In genomic region chr8:48896687-48897086, GRCm38 (mm10) we compare ENCODE assay signal across 24 mouse cellular contexts. TPM values are rescaled to one million over a fixed set of nuclear protein-coding genes. Genes with fewer than 3 reads are reported as not detected.
DNase-seq lines count a peak whose midpoint lies in the region; ATAC-seq and TF ChIP-seq lines count a peak whose summit lies in the region.
"Had no signal": no experiment of that assay in that cellular context is flagged by ENCODE, and none has a peak within 500 bp of the region (broad histone marks: within the 10 kb centered on the region; RNA-seq: fewer than 3 reads in every experiment).

No protein-coding gene starts in this region.

- peaks cover 8% of the 10 kb centered on the region for H3K27me3 ChIP-seq in midbrain, embryonic 10.5 days (ENCODE audit: low read depth, poor library complexity, severe bottlenecking)
- no peaks in the 10 kb centered on the region for H3K27me3 ChIP-seq in midbrain, embryonic 16.5 days (ENCODE audit: control insufficient read depth, insufficient read depth, low read depth, low read length)
- no peaks in the 10 kb centered on the region for H3K27me3 ChIP-seq in midbrain, embryonic 12.5 days
- no peaks in the 10 kb centered on the region for H3K27me3 ChIP-seq in midbrain, postnatal 0 days (ENCODE audit: insufficient read depth, low read length)
- H3K27me3 ChIP-seq: embryonic facial prominence, embryonic 13.5 days; embryonic facial prominence, embryonic 15.5 days; forebrain, embryonic 12.5 days had no signal

- no peak overlapping the region for H3K9ac ChIP-seq in midbrain, embryonic 16.5 days (ENCODE audit: low read depth, low read length)
- H3K9ac ChIP-seq in midbrain, embryonic 12.5 days (replicated peaks) = no peak overlapping the region
- H3K9ac ChIP-seq in midbrain, postnatal 0 days (replicated peaks; ENCODE audit: low read length, poor library complexity, severe bottlenecking) = no peak overlapping the region
- H3K9ac ChIP-seq: embryonic facial prominence, embryonic 13.5 days; embryonic facial prominence, embryonic 15.5 days; forebrain, embryonic 12.5 days had no signal

- 64% methylated on average over 2 of the region's 2 CpGs for WGBS in midbrain, embryonic 10.5 days
- 48% methylated on average over 2 of the region's 2 CpGs for WGBS in midbrain, embryonic 16.5 days
- 38% methylated on average over 2 of the region's 2 CpGs for WGBS in midbrain, embryonic 12.5 days
- 52% methylated on average over 2 of the region's 2 CpGs for WGBS in midbrain, postnatal 0 days

- TF ChIP-seq CTCF in midbrain, postnatal 0 days (IDR thresholded peaks at IDR 0.05) = no peak

- peaks cover 53% of the 10 kb centered on the region for H3K4me1 ChIP-seq in midbrain, embryonic 10.5 days
- H3K4me1 ChIP-seq in midbrain, embryonic 16.5 days (ENCODE audit: control insufficient read depth, insufficient read depth, low read length) = no peaks in the 10 kb centered on the region
- peaks cover 7% of the 10 kb centered on the region; the same call in 1 of the 2 replicates for H3K4me1 ChIP-seq in midbrain, embryonic 12.5 days
- H3K4me1 ChIP-seq in midbrain, postnatal 0 days (ENCODE audit: insufficient read depth, low read length) = no peaks in the 10 kb centered on the region
- H3K4me1 ChIP-seq: embryonic facial prominence, embryonic 13.5 days; embryonic facial prominence, embryonic 15.5 days had no signal

- no peaks in the 10 kb centered on the region for H3K36me3 ChIP-seq in midbrain, embryonic 10.5 days
- no peaks in the 10 kb centered on the region for H3K36me3 ChIP-seq in midbrain, embryonic 16.5 days (ENCODE audit: control insufficient read depth, insufficient read depth, low read length)
- no peaks in the 10 kb centered on the region for H3K36me3 ChIP-seq in midbrain, embryonic 12.5 days
- no peaks in the 10 kb centered on the region for H3K36me3 ChIP-seq in midbrain, postnatal 0 days (ENCODE audit: insufficient read depth, low read length)
- H3K36me3 ChIP-seq: embryonic facial prominence, embryonic 13.5 days; embryonic facial prominence, embryonic 15.5 days; forebrain, embryonic 10.5 days; forebrain, embryonic 12.5 days had no signal

- ATAC-seq in midbrain, embryonic 16.5 days = no peak
- peak; percentile 65; the same call in 1 of the 2 replicates for ATAC-seq in midbrain, embryonic 12.5 days (ENCODE audit: low FRiP score, low read depth)
- no peak for ATAC-seq in midbrain, postnatal 0 days (ENCODE audit: low FRiP score)
- ATAC-seq: forebrain, embryonic 14.5 days; forebrain, embryonic 16.5 days had no signal

- H3K27ac ChIP-seq in midbrain, embryonic 10.5 days (replicated peaks) = peak overlapping the region; percentile 52
- no peak overlapping the region for H3K27ac ChIP-seq in midbrain, embryonic 16.5 days (ENCODE audit: low read length)
- H3K27ac ChIP-seq in midbrain, embryonic 12.5 days (replicated peaks) = peak overlapping the region; percentile 67
- no peak overlapping the region for H3K27ac ChIP-seq in midbrain, postnatal 0 days (ENCODE audit: low read depth, low read length)
- H3K27ac ChIP-seq: embryonic facial prominence, embryonic 13.5 days; embryonic facial prominence, embryonic 15.5 days; forebrain, embryonic 10.5 days; forebrain, embryonic 12.5 days had no signal

- DNase-seq in midbrain, embryonic 10.5 days (ENCODE audit: low spot score) = no peak
- no peak for DNase-seq in midbrain, postnatal 0 days (ENCODE audit: low spot score)
- peak; percentile 40 for DNase-seq in retina, embryonic 14.5 days (ENCODE audit: low spot score)
- no peak for DNase-seq in retina, postnatal 1 day
- DNase-seq: adrenal gland, adult 2 months; adrenal gland, postnatal 10 days; adrenal gland, postnatal 25 days; cerebellum, adult 11 months; cerebellum, adult 18-20 months; cerebellum, adult 8-10 months; cerebellum, adult 9-11 months; cerebellum, postnatal 14 days; cerebellum, postnatal 36 days had no signal

- H3K4me2 ChIP-seq in midbrain, embryonic 16.5 days (ENCODE audit: low read length) = no peak overlapping the region
- 0 out of 2 replicates have a peak overlapping the region, but pooled peaks have one; percentile 13 for H3K4me2 ChIP-seq in midbrain, embryonic 12.5 days (replicated peaks)
- no peak overlapping the region for H3K4me2 ChIP-seq in midbrain, postnatal 0 days (ENCODE audit: low read depth, low read length, poor library complexity, severe bottlenecking)
- H3K4me2 ChIP-seq: embryonic facial prominence, embryonic 13.5 days; embryonic facial prominence, embryonic 15.5 days; forebrain, embryonic 12.5 days had no signal

- no peaks in the 10 kb centered on the region for H3K9me3 ChIP-seq in midbrain, embryonic 10.5 days (replicated peaks)
- no peaks in the 10 kb centered on the region for H3K9me3 ChIP-seq in midbrain, embryonic 16.5 days (replicated peaks; ENCODE audit: control insufficient read depth, low read length, poor library complexity, severe bottlenecking)
- H3K9me3 ChIP-seq in midbrain, embryonic 12.5 days = no peaks in the 10 kb centered on the region
- no peaks in the 10 kb centered on the region for H3K9me3 ChIP-seq in midbrain, postnatal 0 days (ENCODE audit: low read length)
- H3K9me3 ChIP-seq: embryonic facial prominence, embryonic 13.5 days; embryonic facial prominence, embryonic 15.5 days; forebrain, embryonic 10.5 days; forebrain, embryonic 12.5 days had no signal

- H3K4me3 ChIP-seq in midbrain, embryonic 10.5 days = no peak overlapping the region
- no peak overlapping the region for H3K4me3 ChIP-seq in midbrain, embryonic 16.5 days (ENCODE audit: low read depth, low read length)
- H3K4me3 ChIP-seq in midbrain, embryonic 12.5 days = no peak overlapping the region
- H3K4me3 ChIP-seq in midbrain, postnatal 0 days (ENCODE audit: low read depth, low read length) = no peak overlapping the region
- H3K4me3 ChIP-seq: embryonic facial prominence, embryonic 13.5 days; embryonic facial prominence, embryonic 15.5 days; erythroblast, embryonic 14.5 days; forebrain, embryonic 10.5 days; forebrain, embryonic 12.5 days had no signal

RNA-seq across cellular contexts. Expression of gene Tenm3, which starts 52.9 kb away (rescaled TPM):
- polyA plus RNA-seq in midbrain, embryonic 10.5 days (2016; fragmentation: Nextera tagmentation; extraction: Ambion mirVana) = 33.6 and 38.5 TPM in 2 replicates
- polyA plus RNA-seq in midbrain, embryonic 16.5 days (2015; fragmentation: Nextera tagmentation; extraction: Ambion mirVana) = 33.4 and 37.4 TPM in 2 replicates
- 63.9 and 75.9 TPM in 2 replicates for polyA plus RNA-seq in midbrain, embryonic 12.5 days (2016; fragmentation: Nextera tagmentation; extraction: Ambion mirVana)
- 160 and 184 TPM in 2 replicates for total RNA-seq in midbrain, postnatal 0 days (2014; rRNA removed)
- polyA plus RNA-seq in midbrain, postnatal 0 days (2015; fragmentation: Nextera tagmentation; extraction: Ambion mirVana) = 22.9 and 25.0 TPM in 2 replicates
- total RNA-seq: common myeloid progenitor, adult 5-6 weeks; MEL had no signal

Comparison
In these comparisons a context has a peak if more than half of its experiments do, and no peak if none do; other contexts are left out.
1. H3K27ac ChIP-seq: peak in midbrain, embryonic 10.5 days (single experiment) and midbrain, embryonic 12.5 days (single experiment); none in midbrain, embryonic 16.5 days (single experiment) and midbrain, postnatal 0 days (single experiment).